Mouse (Mus musculus): ENCODE results near the gene Scai.

GRCm38 (mm10) chr2:39183587-39183986 is 6.9 kb downstream of the Scai start:
- TF ChIP-seq MYOG (IDR thresholded peaks at IDR 0.05; ENCODE audit: control insufficient read depth in 1 of 3, insufficient read depth in 1 of 3, insufficient read length in 2 of 3, low read depth in 2 of 3) (no peak), TCF12 (IDR thresholded peaks at IDR 0.05; ENCODE audit: insufficient read depth, poor library complexity, severe bottlenecking) (no peak), MAX (IDR thresholded peaks at IDR 0.05; ENCODE audit: low read depth) (no peak), POLR2A (IDR thresholded peaks at IDR 0.05; ENCODE audit: insufficient read length, low read depth) (no peak), MYOD1 (IDR thresholded peaks at IDR 0.05; ENCODE audit: control insufficient read depth in 1 of 3, insufficient read length in 2 of 3, low read depth in 2 of 3) (peak in 1 of 3 experiments; percentile 33), CEBPB (IDR thresholded peaks at IDR 0.05; ENCODE audit: insufficient read depth, poor library complexity, severe bottlenecking) (no peak), POLR2AphosphoS2 (IDR thresholded peaks at IDR 0.05; ENCODE audit: insufficient read length, low read depth) (no peak), TCF3 (IDR thresholded peaks at IDR 0.05; ENCODE audit: insufficient read length, low read depth) (no peak), E2F4 (IDR thresholded peaks at IDR 0.05; ENCODE audit: insufficient read depth) (no peak), USF1 (IDR thresholded peaks at IDR 0.05; ENCODE audit: low read depth) (no peak)
